Mouse (Mus musculus): ENCODE measurements around the gene Pctp.

Gene Pctp

DNA sequence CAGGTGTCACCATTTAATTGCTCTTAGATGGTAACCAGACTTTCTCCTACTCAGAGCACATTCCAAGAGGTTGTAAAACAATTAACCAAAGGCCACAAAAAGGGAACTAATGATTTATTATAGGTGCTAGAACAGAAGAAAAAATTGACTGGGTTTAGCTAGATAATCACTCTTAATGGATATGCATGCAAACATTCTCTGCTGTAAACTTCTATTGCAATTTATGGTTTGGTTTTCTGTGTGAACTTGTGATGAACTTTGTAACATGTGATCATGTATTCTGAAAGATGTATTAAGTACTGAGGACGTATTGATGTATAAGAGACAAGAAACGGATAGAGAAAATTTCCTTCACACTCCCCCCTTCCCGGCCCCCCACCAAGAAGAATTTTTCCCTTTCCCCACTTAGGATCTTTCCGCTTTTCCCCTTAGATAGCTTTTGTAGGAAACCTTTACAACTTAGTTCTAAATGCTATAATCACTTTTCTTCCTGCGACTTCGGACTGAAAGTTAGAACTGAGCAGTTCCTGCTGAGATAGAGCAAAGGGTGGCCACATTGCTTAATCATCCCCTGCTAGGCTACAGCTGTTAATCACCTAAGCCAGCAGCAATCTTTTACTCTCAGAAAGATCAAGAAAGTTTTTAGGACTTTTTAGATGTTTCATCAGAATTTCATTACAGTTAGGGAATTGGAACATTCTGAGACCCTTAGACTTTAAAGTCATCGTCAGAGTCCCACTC lies 5.3 kb upstream of the Pctp start:
- in situ Hi-C loops (cut with MboI) = no loop called here

DNA sequence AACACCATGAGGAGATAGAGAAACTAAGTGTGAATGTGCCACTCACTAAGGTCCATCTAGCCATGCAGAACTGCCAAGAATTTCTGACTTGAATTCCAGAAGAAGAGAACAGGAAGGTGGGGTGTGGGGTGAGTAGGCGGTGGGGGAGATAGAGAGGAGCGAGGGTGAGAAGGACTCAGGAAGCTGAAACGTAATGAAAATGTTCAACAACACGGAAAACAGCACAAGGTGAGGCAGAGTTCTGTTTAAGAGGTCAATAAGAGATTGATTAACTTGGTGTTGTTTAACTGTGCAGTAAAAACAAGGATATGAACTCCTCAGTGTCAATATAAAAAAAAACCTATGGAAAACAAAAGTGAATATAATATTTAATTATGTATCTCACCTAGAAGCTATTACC lies 3.4 kb upstream of the Pctp start:
- in situ Hi-C loops (cut with MboI) = no loop called here

DNA sequence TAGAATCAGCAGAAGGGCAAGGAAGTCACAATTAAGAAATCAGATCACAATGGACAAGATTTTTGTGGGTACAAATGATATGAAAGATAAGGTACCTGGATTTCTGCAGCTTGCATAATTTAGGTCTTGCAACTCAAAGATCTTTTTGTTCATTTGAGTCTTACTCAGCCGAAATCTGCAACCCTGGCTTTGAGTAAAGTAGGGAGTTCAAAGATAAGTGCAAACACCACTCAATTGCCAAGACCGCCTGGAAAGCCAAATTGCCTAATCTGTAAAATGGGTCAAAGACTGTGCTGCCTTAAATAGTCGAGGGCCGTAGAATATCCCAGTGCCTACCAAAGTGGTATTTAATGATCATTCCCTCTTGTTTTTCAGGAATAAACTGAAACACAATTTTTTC lies 692 bp upstream of the Pctp start:
- in situ Hi-C loops (cut with MboI) = no loop called here

DNA sequence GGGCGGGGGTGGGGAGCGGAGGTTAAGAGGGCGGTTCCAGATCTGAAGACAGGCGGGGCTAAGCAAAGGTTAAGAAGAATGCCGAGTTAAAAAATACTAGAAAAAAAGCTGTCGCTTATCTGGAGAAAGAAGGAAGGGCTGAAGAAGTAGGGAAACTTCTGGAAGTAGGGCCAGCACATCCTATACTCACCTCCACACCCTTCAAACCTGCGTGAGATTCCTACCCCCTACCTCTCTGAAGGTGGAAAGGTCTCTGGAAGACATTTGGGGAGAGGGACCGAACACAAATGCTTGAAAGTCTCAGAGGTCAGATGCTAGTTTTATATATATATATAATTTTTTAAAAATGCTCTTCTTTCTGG lies 274 bp upstream of the Pctp start:
- in situ Hi-C loops (cut with MboI) = no loop called here

DNA sequence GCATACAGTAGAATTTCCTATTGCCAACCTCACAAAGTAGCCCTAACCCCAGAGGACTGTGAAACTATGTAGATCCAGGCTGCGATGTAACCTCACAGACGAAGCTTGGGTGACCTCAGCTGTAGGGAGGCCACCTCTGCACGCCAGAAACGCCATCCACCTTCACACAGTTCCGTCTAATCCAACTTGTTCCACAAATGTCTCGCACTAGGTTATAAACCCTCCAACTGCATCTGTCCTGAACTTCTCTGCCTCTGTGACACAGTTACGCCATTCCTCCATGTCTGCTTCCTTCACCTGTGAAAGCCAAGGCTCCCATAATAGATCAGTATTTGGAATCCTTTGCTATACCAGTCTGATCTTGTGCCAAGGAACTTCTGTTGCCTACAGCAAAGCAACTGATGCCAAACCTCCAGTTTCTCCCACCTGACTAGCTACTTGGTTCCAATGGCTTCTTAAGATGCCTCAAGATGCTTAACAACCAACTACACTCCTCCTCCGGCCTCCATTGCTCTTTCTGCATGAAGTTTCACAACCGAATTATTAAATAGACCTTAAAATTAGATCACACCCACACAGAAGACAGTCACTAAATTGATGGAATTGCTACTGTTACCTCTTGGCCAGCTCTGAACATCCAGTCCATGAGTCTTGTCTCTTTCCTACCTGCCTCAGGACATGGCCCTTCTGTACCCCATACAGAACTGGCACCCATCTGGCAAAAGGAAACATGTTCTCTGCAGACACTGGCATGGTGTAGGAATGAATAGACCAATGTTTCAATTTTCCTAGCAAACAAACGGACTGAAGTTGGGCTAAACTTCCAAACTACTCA lies 1.1 kb downstream of the Pctp start:
- in situ Hi-C loops (cut with MboI) = no loop called here

DNA sequence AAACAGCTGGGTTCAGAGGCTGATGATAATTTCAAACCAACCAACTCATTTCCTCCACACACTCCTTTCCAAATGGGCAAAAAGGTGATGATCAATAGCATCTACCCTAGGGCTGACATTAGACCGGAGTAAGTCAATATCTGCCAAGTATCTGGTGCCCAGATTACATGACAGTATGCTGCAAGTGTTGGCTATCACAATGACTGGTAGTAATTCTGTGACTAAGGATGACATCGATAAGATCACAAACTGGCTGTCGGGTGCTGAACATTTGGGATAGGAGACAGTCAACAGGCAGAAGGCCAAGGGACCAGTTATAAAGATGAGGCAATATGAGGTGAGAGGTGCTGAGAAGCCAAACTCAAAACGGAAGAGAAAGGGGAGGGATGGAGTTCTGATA lies 2.0 kb downstream of the Pctp start:
- in situ Hi-C loops (cut with MboI) = no loop called here

DNA sequence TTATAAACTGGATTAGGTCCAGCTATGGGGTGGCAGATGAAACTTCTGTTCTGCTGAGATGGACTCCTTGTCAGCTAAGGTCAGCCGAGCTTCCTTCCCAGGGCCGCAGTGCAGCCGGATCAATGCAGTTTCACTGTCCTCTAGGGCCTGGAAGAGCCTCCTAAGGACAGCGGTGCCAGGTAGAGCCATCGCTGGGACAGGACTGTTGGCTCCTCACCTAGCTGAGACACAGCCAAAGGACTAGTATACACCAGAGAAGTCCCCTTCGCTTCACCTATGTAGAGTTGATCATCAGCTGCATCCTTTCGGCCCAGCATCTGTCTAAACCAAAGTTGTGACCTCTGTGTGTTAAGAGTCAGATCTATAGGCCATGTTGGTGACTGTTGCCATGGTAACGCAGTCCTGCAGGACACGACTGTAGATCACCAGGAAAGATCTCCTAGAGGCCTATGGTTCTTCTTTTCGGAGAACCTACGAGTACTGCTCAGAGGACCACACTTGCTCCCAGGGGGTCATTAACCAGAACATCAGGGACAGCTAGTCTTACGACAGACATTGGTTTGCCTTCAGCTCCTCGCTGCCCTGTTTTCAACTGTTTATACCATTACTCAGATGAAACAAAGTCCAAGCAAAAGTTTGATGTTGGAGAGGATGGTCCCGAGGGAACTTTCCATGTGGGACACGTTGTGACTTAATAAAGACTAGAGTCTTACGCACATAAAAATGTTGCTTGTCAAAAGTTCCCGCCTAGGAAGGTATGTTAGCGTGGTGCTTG lies 3.5 kb downstream of the Pctp start:
- in situ Hi-C loops (cut with MboI) = loop anchor here (25.0 kb wide), 1 partner anchor 638 kb away; the partner anchor contains the start of genes Cox11 and Stxbp4

DNA sequence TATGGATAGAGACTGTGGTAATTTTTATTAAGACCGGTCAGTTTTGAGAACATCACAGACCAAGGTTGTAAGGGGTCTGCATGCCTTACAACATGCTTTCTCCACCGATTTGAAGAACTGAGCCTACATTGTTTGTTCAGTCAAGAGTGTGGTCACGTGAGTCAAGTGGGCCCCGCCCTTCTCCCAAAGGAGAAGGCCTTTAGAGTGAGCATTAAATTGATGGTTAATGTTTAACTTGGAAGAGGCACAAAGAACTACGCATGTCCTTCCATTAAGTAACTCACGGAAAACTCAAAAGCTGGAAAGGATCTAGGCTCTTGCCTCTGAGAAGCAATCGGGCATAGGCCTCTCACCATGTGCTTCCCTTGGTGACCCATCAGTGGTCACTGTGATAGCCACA lies 5.8 kb downstream of the Pctp start:
- in situ Hi-C loops (cut with MboI) = loop anchor here (25.0 kb wide), 1 partner anchor 640 kb away; the partner anchor contains the start of genes Cox11 and Stxbp4

DNA sequence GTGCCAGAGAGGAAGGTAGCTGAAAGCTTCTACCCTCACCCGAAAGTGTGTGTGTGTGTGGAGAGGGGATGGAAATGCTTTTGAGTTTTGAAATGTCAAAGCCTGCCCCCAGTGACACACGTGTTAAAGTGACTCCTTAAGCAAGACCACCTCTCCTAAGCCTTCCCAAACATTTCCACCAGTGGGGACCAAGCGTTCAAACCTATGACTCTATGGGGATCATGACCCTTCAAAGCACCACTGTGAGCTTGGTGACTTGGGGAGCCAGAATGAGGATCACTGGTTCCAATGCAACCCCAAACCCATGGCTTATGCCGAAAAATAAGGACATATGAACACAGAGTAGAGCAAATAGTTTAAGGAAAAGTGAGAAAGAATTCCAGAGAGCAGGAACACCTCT lies 6.3 kb downstream of the Pctp start:
- in situ Hi-C loops (cut with MboI) = loop anchor here (25.0 kb wide), 1 partner anchor 641 kb away; the partner anchor contains the start of genes Cox11 and Stxbp4

DNA sequence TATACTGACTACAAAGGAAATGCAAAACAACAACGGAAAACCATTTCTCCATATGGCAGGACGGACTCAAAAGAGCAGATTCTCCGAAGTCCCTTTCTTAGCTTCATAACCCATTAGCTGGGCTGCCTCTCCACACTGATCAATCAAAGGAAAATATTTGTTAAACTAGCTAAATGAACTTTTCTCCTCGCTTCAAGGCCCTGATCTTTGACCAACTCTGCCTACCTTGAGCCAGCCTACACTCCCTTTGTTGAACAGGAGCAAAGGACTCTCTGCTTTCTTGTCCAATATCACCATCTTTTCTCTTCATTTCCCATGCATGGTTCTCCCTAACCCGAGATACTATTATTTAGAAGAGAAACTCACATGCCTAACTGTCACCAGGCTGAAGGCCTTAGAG lies 7.1 kb downstream of the Pctp start:
- in situ Hi-C loops (cut with MboI) = loop anchor here (25.0 kb wide), 1 partner anchor 642 kb away; the partner anchor contains the start of genes Cox11 and Stxbp4

DNA sequence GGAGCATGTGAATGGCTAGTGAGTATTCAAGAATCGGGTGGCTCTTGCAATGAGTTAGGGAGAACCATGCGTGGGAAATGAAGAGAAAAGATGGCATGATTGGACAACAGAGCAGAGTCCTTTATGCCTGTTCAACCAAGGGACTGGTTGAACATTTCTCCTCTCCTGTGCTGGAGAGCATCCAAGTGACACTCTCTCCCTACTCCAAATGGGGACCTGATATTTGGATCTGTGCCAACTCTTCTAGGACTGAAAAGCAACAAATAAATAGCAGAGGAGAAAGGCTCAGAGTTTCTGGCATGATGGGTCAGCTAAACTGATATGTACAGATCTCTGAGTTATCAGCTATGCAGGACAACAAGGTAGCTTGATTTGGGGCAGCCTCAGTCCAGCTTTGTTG lies 8.0 kb downstream of the Pctp start:
- in situ Hi-C loops (cut with MboI) = loop anchor here (25.0 kb wide), 1 partner anchor 643 kb away; the partner anchor contains the start of genes Cox11 and Stxbp4

DNA sequence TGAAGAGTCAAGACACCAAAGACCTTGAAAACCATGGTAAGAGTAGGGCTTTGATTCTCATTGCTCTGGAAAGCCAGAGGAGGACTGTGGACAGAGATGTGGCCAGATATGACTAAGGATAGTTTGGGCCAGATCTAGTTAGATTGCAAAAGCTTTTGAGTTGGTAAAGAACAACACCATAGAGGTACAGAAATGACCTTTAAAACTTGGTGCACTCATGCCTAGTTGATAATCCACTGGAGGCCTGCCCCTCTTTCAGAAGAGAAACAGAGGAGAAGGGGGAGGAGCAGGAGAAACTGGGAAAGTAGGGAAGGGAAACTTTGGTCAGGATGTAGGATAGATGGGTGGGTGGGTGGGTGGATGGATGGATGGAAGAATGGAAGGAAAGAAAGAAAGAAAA lies 11.0 kb downstream of the Pctp start:
- in situ Hi-C loops (cut with MboI) = loop anchor here (25.0 kb wide), 1 partner anchor 646 kb away; the partner anchor contains the start of genes Cox11 and Stxbp4

DNA sequence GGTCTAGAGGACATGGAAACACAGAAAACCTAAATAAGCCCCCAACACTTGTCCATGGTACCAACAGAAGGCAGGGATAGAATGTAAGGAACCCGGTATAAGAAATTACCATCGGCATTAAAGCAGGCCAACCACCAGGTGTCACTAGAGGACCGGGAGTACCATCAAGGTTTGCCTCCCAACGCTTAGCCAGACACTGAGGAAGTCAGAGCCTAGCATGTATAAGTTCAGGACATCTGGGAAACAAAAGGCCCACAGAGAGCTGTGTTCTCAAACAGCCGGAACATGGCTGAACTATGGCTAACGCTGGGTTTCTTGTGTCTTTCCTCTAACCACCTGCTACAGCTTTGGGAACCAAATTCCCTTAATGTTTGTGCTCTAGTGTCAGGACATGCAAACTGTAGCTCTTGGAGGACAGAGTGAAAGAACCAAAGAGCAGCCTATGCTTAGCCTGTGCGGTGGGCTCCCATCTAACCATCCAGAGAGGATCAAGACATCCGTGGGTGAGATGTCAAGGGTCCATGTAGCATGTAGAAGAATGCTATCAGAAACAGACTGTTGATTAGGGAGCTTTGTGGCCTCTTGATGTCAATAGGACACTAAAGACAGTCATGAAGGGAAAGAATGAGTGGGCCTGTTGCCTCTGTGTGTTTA lies 13.6 kb downstream of the Pctp start:
- in situ Hi-C loops (cut with MboI) = loop anchor here (5.0 to 25.0 kb wide), 2 partner anchors 178 to 648 kb away; partner anchors contain the start of genes Cox11 and Stxbp4

DNA sequence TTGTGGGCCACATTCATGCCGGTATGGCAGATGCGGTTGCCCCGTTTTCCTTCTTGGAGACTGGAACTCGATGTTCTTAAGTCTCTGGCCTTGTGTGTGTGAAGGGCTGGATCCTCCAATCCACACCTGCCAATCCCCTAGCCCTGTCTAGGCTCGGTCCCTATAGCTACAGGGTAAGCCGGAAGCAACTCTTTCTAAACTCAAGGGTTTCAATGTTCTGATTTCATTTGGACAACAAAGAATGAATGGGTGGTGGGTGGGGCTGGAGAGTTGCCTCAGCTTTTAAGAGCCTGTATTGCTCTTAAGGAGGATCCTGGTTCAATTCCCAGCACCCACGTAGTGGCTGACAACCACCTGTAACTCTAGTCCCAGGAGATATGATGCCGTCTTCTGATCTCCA lies 16.2 kb downstream of the Pctp start:
- in situ Hi-C loops (cut with MboI) = loop anchor here (5.0 to 25.0 kb wide), 2 partner anchors 181 to 651 kb away; partner anchors contain the start of genes Cox11 and Stxbp4

DNA sequence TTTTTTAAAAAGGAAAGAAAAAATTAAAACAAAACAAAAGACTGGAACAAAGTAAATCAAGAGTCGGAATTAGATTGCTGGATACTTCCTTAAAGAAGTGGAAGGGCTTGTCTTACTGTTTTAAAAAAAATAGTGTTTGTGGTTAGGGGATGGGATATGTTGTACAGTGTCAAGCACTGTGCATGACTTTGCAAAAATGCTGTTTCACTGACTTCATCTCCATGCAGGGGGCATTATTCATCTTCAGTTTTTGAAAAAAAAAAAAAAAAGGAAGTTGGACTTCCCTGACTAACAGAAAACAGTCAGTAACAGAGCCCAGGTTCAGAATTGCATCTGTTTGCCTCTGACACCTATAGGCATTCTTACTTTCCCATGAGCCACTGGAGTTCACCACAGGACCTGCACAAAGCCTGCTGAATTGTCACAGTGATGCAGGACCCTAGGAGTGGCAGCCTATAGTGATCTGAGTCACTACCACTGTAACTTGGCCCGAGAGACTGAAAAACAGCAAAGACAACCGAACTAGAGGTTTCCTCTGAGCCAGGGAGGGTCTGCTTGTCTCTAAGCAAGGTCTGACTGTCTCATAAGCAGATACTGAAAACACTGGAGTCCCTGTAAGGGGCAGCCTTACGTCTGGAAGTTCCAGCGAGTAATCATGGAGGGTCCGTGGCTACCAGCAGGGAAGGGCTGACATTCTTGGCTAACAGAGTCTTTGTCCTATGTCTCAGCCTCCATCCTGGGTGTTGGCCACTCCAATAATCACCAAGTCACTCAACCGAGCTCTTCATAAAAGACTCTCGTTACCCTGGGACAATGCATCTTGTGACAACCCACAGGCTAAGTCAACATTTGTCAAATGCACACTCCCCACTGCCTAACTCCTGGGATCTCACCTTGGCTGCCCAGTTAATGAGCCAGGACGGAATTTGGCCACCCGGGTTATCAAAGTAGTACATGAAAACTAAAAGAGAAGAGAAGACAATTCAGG lies 17.2 kb downstream of the Pctp start:
- in situ Hi-C loops (cut with MboI) = loop anchor here (5.0 to 25.0 kb wide), 2 partner anchors 182 to 652 kb away; partner anchors contain the start of genes Cox11 and Stxbp4

DNA sequence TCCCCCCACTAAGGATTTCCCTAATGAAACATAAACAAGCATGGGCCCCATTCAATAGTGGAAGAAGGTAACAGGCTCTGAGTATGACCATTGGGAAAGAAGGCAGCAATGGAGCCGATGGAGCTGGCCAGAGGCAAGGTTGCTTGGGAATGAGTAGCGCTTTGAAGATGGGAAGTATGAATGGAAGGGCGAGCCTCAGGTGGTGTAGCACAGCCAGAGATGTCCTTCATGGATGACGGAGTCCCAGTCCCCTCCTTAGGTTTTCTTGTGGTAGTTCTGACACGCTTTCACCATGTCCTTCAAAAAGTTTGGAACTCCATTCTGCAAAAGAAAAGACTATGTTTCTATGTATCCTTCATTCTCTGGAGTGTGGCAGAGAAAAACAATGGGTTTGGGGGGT lies 18.3 kb downstream of the Pctp start:
- in situ Hi-C loops (cut with MboI) = loop anchor here (25.0 kb wide), 1 partner anchor 653 kb away; the partner anchor contains the start of genes Cox11 and Stxbp4

DNA sequence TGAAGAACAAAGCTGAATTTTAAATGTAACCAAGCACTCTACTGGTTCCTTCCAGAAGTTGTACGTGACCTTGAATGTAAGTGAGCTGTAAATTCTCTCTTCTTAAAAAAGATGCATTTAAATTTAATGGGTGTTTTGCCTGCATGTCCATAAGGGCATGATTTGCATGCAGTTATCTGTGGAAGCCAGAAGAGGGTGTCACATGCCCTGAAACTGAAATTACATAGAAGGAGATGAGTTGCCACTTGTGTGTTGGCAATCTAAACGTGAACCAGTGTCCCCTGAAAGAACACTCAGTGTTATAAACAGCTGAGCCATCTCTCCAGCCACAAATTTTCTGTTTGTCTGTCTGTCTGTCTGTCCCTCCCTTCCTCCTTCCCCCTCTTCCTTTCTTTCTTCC lies 19.8 kb downstream of the Pctp start:
- in situ Hi-C loops (cut with MboI) = loop anchor here (25.0 kb wide), 1 partner anchor 654 kb away; the partner anchor contains the start of genes Cox11 and Stxbp4

DNA sequence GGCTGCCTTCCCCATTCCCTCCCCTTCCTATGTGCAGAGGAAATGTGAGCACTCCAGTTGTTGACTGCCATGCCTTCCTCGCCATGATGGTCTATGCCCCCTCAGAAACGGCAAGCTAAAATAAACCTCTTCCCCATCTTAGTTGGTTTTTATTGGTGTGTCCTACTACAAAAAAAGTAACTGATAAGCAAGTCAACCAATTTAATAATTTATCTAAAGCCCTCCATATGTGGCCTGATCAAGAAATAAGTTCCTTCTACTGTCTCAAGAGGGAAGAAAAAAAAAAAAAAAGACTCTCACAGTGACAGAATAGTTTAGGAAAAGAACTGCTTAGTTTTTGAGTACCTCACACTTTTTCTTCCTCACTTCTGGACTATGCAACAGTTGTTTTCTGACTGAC lies 22.6 kb downstream of the Pctp start:
- in situ Hi-C loops (cut with MboI) = loop anchor here (25.0 kb wide), 1 partner anchor 657 kb away; the partner anchor contains the start of genes Cox11 and Stxbp4

Data from mature B cell (primary cell).